Mouse (Mus musculus) heart, embryonic 14.5 days (tissue): ENCODE measurements around the gene Eif5b. TPM values are rescaled to one million over a fixed set of nuclear protein-coding genes. Genes with fewer than 3 reads are reported as not detected.
"Not testable (repeated sequence)": the region's sequence is repeated elsewhere in the genome, so short reads cannot be mapped to it uniquely, and the experiment has no call there.

Source experiments
- ATAC-seq: fragments of 200-750 bp; cut with Nextera tagmentation; 2 replicates; pipeline ENCODE4 v1.8.0; 2017; ENCODE audit warnings: low read depth, moderate TSS enrichment; ENCODE audit not compliant: insufficient number of reproducible peaks, insufficient read depth, low FRiP score
- H3K27ac ChIP-seq, 2 experiments: fragments of 200-500 bp in 1 of 2; fragments of 300-500 bp in 1 of 2; sonication (generic) in 1 of 2; replicated peaks in 1 of 2; 2 replicates each; pipeline ENCODE4 v1.5.1; 2012 to 2014; ENCODE audit warnings: low read depth in 2 of 2, low read length in 2 of 2, control low read depth in 1 of 2, mild to moderate bottlenecking in 1 of 2, mixed read lengths in 1 of 2; ENCODE audit not compliant: control insufficient read depth in 1 of 2, insufficient read depth in 1 of 2
- H3K27me3 ChIP-seq: fragments of 300-500 bp; sonication (generic); 2 replicates; pipeline ENCODE4 v1.6.1; 2014; ENCODE audit warnings: mild to moderate bottlenecking, low read length, control low read depth; ENCODE audit not compliant: control insufficient read depth, insufficient read depth
- H3K36me3 ChIP-seq: fragments of 300-500 bp; sonication (generic); 2 replicates; pipeline ENCODE4 v1.6.1; 2014; ENCODE audit warnings: mild to moderate bottlenecking, control low read depth, low read length, mixed read lengths; ENCODE audit not compliant: control insufficient read depth, insufficient read depth
- H3K4me1 ChIP-seq, 2 experiments: fragments of 200-500 bp in 1 of 2; fragments of 300-500 bp in 1 of 2; sonication (generic) in 1 of 2; 2 replicates each; pipeline ENCODE4 v1.6.1; 2012 to 2014; ENCODE audit warnings: low read length in 2 of 2, control low read depth in 1 of 2, mixed read lengths in 1 of 2; ENCODE audit not compliant: control insufficient read depth in 2 of 2, insufficient read depth in 2 of 2
- H3K4me2 ChIP-seq: fragments of 300-500 bp; sonication (generic); 2 replicates; pipeline ENCODE4 v1.6.1; 2014; ENCODE audit warnings: mild to moderate bottlenecking, low read length
- H3K4me3 ChIP-seq, 2 experiments: fragments of 200-500 bp in 1 of 2; fragments of 300-500 bp in 1 of 2; sonication (generic) in 1 of 2; 2 replicates each; pipeline ENCODE4 v1.5.1; 2012 to 2014; ENCODE audit warnings: low read length in 2 of 2, mild to moderate bottlenecking in 2 of 2, control low read depth in 1 of 2, low read depth in 1 of 2, moderate library complexity in 1 of 2; ENCODE audit not compliant: control insufficient read depth in 1 of 2, insufficient read depth in 1 of 2
- H3K9ac ChIP-seq: fragments of 300-500 bp; sonication (generic); 2 replicates; pipeline ENCODE4 v1.6.1; 2014; ENCODE audit warnings: mild to moderate bottlenecking, low read length
- H3K9me3 ChIP-seq: fragments of 300-500 bp; sonication (generic); 2 replicates; pipeline ENCODE4 v1.6.1; 2016; ENCODE audit warnings: low read length, control low read depth; ENCODE audit not compliant: control insufficient read depth
- WGBS: fragments of 180-500 bp; shearing (Covaris S2); extraction: QIAGEN DNeasy Blood & Tissue Kit; methylation state at CpG from one replicate; pipeline ENCODE4 v1.1.7; 2014; 5-methylcytosine and 5-hydroxymethylcytosine counted together
- polyA plus RNA-seq: library from polyadenylated mRNA; unstranded; fragments of >200 nt; fragmentation: Nextera tagmentation; extraction: Ambion mirVana; gene quantifications from 2 replicates; pipeline ENCODE4 v1.2.1, GENCODE M21; 2014

Gene Eif5b
- polyA plus RNA-seq, 1 experiment from 2014 or later, result 16.1 TPM

DNA sequence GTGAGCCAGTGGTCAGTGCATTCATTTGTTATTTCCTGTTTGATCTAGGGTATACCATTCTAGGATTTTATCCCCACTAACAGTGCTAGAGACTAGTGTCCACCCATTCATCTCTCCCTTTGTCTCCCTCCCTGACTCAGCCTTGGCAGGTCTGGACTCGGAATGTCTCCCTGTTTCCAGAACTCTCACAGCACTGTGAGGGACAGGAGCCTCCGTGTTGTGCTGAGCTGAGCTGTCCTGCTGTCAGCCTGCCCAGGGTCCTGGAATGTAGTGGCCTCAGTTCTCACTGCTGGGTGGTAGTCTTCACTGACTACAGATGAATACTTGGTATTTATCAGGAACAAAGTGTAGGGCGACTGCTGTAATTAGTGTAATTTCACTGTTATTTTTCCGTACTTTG, 37.7 kb downstream of the Eif5b start:
- H3K27ac ChIP-seq, result no peak overlapping the region
- no peaks in the 10 kb centered on the region for H3K4me1 ChIP-seq
- H3K9ac ChIP-seq, result no peak overlapping the region
- H3K4me3 ChIP-seq, result no peak overlapping the region
- H3K9me3 ChIP-seq, result no peaks in the 10 kb centered on the region
- WGBS, result 83% methylated on average over 4 of the region's 4 CpGs
- peaks cover 91% of the 10 kb centered on the region for H3K36me3 ChIP-seq
- ATAC-seq, result no peak
- H3K27me3 ChIP-seq, result no peaks in the 10 kb centered on the region
- H3K4me2 ChIP-seq, result no peak overlapping the region

DNA sequence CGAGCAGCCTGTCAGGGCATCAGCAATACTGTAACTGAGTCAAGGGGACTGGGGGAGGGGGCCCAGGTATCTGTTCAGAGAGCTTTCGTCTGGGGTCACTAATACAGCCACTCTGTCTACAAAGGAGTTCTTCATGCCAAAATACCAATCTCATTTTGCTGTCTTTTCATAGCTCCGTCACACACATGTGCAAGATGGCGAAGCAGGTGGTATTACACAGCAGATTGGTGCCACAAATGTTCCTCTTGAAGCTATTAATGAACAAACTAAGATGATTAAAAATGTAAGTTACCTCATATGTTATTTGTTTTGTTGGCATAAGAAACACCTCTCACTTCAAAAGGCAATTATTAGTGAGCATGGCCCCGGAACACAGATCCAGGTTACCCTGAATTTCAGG, 39.6 kb downstream of the Eif5b start:
- peaks cover 95% of the 10 kb centered on the region for H3K36me3 ChIP-seq
- no peak overlapping the region for H3K4me3 ChIP-seq
- H3K9me3 ChIP-seq, result no peaks in the 10 kb centered on the region
- H3K4me2 ChIP-seq, result no peak overlapping the region
- ATAC-seq, result no peak
- no peak overlapping the region for H3K9ac ChIP-seq
- no peaks in the 10 kb centered on the region for H3K27me3 ChIP-seq
- 76% methylated on average over 5 of the region's 5 CpGs for WGBS
- H3K4me1 ChIP-seq, result no peaks in the 10 kb centered on the region
- no peak overlapping the region for H3K27ac ChIP-seq

DNA sequence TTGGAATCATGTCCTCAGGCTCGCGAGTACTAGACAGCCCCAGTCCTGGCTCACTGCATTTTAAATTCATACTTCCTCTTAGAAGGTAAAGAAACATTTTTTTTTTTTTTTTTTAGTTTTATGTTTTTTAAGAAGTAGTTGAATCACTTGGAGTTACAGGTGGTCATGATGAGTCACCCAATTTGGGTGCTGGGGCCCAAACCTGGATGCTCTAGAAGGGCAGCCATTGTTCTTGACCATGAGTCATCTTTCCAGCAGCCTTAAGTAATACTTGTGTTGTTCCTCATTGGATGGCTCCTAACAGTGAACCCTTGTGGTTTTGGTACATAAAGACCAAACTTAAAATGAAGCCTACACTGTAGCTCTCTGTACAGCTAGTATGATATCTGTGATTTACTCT, 41.1 kb downstream of the Eif5b start:
- Histone ChIP-seq H3K27me3 (no peaks in the 10 kb centered on the region), H3K4me2 (no peak overlapping the region), H3K27ac (no peak overlapping the region), H3K4me3 (no peak overlapping the region), H3K9ac (no peak overlapping the region), H3K9me3 (no peaks in the 10 kb centered on the region), H3K4me1 (no peaks in the 10 kb centered on the region), H3K36me3 (peaks cover 93% of the 10 kb centered on the region)
- 94% methylated on average over 2 of the region's 2 CpGs for WGBS
- ATAC-seq, result no peak

DNA sequence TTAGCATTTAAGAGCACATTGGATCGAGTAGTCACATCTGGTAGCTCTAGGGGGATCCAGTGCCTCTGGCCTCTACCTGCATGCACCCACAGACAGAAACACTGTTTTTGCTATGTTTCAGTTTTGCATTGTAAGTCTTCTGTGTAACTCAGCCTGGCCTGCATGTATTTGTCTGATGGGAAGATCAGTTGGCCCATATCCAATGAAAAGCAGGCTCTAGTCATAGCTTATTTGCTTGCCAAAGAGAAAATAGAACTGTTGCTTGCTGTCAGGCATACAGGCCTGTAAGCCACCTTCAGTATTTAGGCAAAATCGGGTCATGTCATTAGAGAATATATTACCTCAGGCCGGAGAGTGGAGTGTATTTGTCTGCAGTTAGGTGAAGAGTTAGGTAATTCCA, 50.3 kb downstream of the Eif5b start:
- no peak overlapping the region for H3K9ac ChIP-seq
- no peak overlapping the region for H3K4me3 ChIP-seq
- 90% methylated on average over 3 of the region's 3 CpGs for WGBS
- no peaks in the 10 kb centered on the region for H3K9me3 ChIP-seq
- no peak overlapping the region for H3K4me2 ChIP-seq
- H3K4me1 ChIP-seq, result no peaks in the 10 kb centered on the region
- no peak for ATAC-seq
- H3K27ac ChIP-seq, result no peak overlapping the region
- H3K36me3 ChIP-seq, result peaks cover 97% of the 10 kb centered on the region
- no peaks in the 10 kb centered on the region for H3K27me3 ChIP-seq

DNA sequence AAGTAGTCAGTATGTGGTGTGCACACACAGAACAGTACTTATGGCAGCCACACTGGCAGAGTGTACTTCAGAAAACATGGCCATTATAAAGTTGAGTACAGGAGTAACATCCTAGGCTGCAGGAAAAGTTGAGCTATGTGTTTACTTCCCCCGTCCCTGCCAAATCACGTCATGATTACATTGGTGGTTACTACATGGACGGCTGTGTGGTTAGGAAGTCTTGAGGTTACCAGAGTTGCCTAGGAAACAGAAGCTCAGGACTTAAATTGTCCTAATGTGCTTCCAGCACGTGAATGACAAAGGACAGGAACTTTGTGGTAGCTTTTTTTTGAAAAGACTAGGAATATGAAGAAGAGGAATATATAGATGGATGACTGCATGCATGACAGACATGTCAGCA, 51.8 kb downstream of the Eif5b start:
- Histone ChIP-seq H3K9ac (no peak overlapping the region), H3K27ac (no peak overlapping the region), H3K4me2 (no peak overlapping the region), H3K4me1 (no peaks in the 10 kb centered on the region), H3K27me3 (no peaks in the 10 kb centered on the region), H3K4me3 (no peak overlapping the region), H3K36me3 (peaks cover 99% of the 10 kb centered on the region), H3K9me3 (no peaks in the 10 kb centered on the region)
- no peak for ATAC-seq
- 79% methylated on average over 4 of the region's 4 CpGs for WGBS

DNA sequence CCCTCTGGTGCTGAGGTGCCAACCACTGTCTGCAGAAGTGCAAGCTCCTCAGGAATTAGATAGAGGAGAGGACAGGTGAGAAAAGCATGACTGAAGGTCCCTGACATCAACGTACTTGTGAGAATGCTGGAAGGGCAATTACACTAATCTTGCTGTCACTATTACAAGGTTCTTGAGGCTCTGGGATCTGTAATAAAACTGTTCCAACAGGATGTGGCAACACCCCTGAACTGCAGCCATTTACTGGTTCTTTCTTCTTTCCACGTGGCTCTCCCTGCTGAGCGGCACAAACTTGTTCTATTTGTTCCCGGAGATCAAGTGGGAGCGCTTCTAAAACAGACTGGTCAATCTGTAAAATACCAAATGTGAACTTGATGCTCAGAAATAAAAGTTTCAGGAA, 57.4 kb downstream of the Eif5b start:
- Histone ChIP-seq H3K36me3 (peaks cover 95% of the 10 kb centered on the region), H3K4me3 (no peak overlapping the region), H3K4me1 (no peaks in the 10 kb centered on the region), H3K27ac (no peak overlapping the region), H3K9ac (no peak overlapping the region), H3K4me2 (no peak overlapping the region), H3K9me3 (no peaks in the 10 kb centered on the region), H3K27me3 (no peaks in the 10 kb centered on the region)
- ATAC-seq, result no peak
- WGBS, result 88% methylated on average over 5 of the region's 5 CpGs

DNA sequence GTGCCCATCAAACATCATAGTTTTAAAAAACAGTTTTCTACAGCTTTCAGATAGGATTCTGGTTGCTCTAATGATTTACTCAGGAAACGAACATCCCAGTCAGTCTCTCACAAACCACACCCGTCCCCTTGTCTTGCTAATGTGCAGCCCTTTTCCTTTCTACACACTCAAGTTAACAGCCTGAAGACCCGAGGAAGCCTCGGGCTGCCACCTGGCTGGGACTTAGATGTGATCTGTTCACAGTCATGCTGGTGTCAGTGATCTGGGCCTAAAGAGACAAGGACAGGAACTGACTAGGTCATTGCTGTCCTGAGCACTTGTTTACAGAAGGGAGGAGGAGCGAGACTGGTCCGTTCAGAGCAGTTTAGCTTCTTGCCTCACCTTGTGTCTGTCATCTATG, 60.6 kb downstream of the Eif5b start:
- no peak overlapping the region for H3K4me2 ChIP-seq
- WGBS, result 74% methylated on average over 6 of the region's 6 CpGs
- H3K9me3 ChIP-seq, result no peaks in the 10 kb centered on the region
- peaks cover 88% of the 10 kb centered on the region for H3K36me3 ChIP-seq
- no peaks in the 10 kb centered on the region for H3K27me3 ChIP-seq
- no peak overlapping the region for H3K4me3 ChIP-seq
- H3K27ac ChIP-seq, result no peak overlapping the region
- ATAC-seq, result no peak
- no peak overlapping the region for H3K9ac ChIP-seq
- no peaks in the 10 kb centered on the region for H3K4me1 ChIP-seq

DNA sequence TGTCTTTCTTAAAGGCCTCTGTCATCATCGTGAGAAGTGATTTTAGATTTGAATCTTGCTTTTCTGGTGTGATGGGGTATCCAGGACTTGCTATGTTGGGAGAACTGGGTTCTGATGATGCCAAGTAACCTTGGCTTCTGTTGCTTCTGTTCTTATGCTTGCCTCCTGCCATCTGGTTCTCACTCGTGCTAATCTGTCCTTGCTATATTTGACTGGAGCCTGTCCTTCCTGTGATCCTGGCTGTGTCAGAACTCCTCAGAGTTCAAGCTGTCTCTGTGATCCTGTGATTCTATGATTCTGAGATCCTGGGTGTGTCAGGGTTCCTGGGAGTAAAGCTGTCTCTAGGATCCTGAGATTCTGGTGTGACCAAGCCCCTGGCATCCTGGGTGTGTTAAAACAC, 64.3 kb downstream of the Eif5b start:
- not testable (repeated sequence) for H3K27ac ChIP-seq, H3K27me3 ChIP-seq, H3K9ac ChIP-seq, ATAC-seq, H3K4me1 ChIP-seq, H3K9me3 ChIP-seq, H3K4me3 ChIP-seq, H3K4me2 ChIP-seq
- WGBS, result 81% methylated on average over 2 of the region's 2 CpGs
- H3K36me3 ChIP-seq, result peaks cover 86% of the 10 kb centered on the region
